Mouse (Mus musculus) intestine, embryonic 16.5 days (tissue): ENCODE data around the gene Fgr. TPM values are rescaled to one million over a fixed set of nuclear protein-coding genes. Genes with fewer than 3 reads are reported as not detected.
"Not testable (repeated sequence)": the region's sequence is repeated elsewhere in the genome, so short reads cannot be mapped to it uniquely, and the experiment has no call there.

ENCODE experiments used
- ATAC-seq: fragments of 200-750 bp; cut with Nextera tagmentation; 2 replicates; pipeline ENCODE4 v1.8.0; 2017; ENCODE audit warnings: moderate TSS enrichment, moderate library complexity
- H3K27ac ChIP-seq: fragments of 300-500 bp; sonication (generic); 2 replicates; pipeline ENCODE4 v1.5.1; 2014; ENCODE audit warnings: mild to moderate bottlenecking, low read length
- H3K27me3 ChIP-seq: fragments of 300-500 bp; sonication (generic); replicated peaks from 2 replicates; pipeline ENCODE4 v1.6.1; 2014; ENCODE audit warnings: low read length, control low read depth, mixed read lengths; ENCODE audit not compliant: control insufficient read depth, insufficient read depth
- H3K36me3 ChIP-seq: fragments of 300-500 bp; sonication (generic); 2 replicates; pipeline ENCODE4 v1.6.1; 2014; ENCODE audit warnings: low read length, control low read depth; ENCODE audit not compliant: control insufficient read depth, insufficient read depth
- H3K4me1 ChIP-seq: fragments of 300-500 bp; sonication (generic); 2 replicates; pipeline ENCODE4 v1.6.1; 2014; ENCODE audit warnings: low read length, control low read depth, mixed read lengths; ENCODE audit not compliant: control insufficient read depth, insufficient read depth
- H3K4me2 ChIP-seq: fragments of 300-500 bp; sonication (generic); 2 replicates; pipeline ENCODE4 v1.6.1; 2014; ENCODE audit warnings: low read depth, low read length, control low read depth
- H3K4me3 ChIP-seq: fragments of 300-500 bp; sonication (generic); 2 replicates; pipeline ENCODE4 v1.5.1; 2014; ENCODE audit warnings: mild to moderate bottlenecking, low read length
- H3K9ac ChIP-seq: fragments of 300-500 bp; sonication (generic); 2 replicates; pipeline ENCODE4 v1.6.1; 2014; ENCODE audit warnings: low read depth, low read length
- H3K9me3 ChIP-seq: fragments of 300-500 bp; sonication (generic); 2 replicates; pipeline ENCODE4 v1.6.1; 2016; ENCODE audit warnings: low read length, control low read depth; ENCODE audit not compliant: control insufficient read depth
- WGBS: fragments of 180-500 bp; shearing (Covaris S2); extraction: QIAGEN DNeasy Blood & Tissue Kit; methylation state at CpG from one replicate; pipeline ENCODE4 v1.1.7; 2014; 5-methylcytosine and 5-hydroxymethylcytosine counted together
- polyA plus RNA-seq: library from polyadenylated mRNA; unstranded; fragments of >200 nt; fragmentation: Nextera tagmentation; extraction: Ambion mirVana; gene quantifications from 2 replicates; pipeline ENCODE4 v1.2.1, GENCODE M21; 2015

Gene Fgr
- polyA plus RNA-seq, 1 experiment from 2014 or later = 3.5 TPM

DNA sequence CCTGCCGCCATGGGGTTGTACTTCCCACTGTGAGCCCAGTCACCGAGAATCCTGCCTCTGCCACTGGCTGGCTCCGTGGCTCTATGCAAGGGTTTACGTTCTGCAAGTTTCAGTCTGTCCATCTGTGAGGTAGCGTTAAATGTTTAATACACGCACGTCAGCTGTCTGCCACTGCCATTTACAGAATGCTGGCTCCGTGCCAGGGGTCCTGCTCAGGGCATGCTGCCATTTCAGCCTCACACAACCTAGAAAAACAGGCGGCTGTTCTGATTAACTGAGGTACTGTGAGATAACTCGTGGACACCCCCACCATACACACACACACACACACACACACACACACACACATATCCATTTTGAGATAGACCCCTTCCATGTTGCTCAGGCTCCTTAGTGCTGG lies 29.0 kb downstream of the Fgr start:
- H3K4me3 ChIP-seq = no peak overlapping the region
- WGBS = 29% methylated on average over 10 of the region's 10 CpGs
- H3K27ac ChIP-seq = no peak overlapping the region
- no peak for ATAC-seq
- no peaks in the 10 kb centered on the region for H3K9me3 ChIP-seq
- no peak overlapping the region for H3K9ac ChIP-seq
- no peak overlapping the region for H3K4me2 ChIP-seq
- peaks cover 16% of the 10 kb centered on the region for H3K4me1 ChIP-seq
- no peaks in the 10 kb centered on the region for H3K27me3 ChIP-seq
- H3K36me3 ChIP-seq = no peaks in the 10 kb centered on the region

DNA sequence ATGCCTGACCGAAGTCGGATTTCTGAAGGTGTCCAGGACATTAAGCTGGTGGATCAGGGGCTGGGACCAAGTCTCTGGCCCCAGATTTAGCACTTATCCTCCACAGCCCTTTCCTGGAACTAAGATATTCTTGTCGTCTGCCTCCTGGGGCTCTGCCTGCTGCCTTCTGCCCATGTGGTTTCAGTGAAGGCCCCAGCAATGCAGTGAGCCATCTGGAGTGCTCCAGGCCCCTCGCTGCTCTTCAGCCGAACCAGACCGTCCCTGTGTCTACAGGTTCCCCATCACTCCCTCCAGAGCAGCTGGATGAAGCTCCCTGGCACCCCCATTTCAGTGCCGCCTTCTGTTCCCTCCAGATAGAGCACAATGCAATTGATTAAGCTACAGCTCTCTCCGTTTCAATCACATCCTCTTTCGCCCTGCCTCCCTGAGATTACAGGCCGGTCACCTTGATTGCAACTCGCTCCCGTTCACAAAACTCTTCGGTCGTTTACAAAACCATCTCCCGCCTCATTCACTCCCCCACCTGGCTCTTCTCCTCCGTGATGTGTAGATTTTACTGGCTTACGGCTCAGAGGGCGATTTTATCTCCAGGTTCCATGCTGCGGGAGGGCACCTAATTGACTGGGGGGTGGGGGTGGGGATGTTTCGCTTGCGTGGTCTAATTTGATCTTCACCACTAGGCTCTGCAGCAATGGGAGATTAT lies 29.6 kb downstream of the Fgr start:
- Histone ChIP-seq H3K4me1 (peaks cover 21% of the 10 kb centered on the region), H3K27ac (no peak overlapping the region), H3K9ac (no peak overlapping the region), H3K4me3 (no peak overlapping the region), H3K4me2 (no peak overlapping the region), H3K36me3 (no peaks in the 10 kb centered on the region), H3K9me3 (no peaks in the 10 kb centered on the region), H3K27me3 (no peaks in the 10 kb centered on the region)
- ATAC-seq = no peak
- WGBS = 48% methylated on average over 21 of the region's 21 CpGs

DNA sequence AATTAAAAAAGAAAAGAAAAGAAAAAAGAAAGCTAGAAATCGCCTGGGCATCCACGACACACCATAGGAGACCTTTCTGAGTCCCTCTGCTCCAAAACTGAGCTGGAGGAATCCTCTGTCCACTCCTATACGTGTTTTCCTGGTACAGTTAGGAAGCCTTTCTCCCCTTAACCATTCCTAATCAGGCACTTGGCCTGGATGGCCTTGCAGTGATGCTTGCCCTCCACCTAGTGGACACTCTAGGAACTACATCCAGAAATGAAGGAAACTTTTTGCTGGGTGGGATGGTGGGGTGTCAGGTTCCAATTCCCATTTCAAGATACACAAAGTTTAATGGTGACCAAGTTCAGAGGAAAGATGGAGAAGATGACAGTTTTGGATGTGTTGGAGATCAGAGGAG lies 31.3 kb downstream of the Fgr start:
- 7% methylated on average over 3 of the region's 3 CpGs for WGBS
- peak; percentile 27; the same call in 1 of the 2 replicates for ATAC-seq

GRCm38 (mm10) chr4:133005885-133006451 lies 32.1 kb downstream of the Fgr start:
- peaks cover 26% of the 10 kb centered on the region for H3K4me1 ChIP-seq
- H3K9me3 ChIP-seq, ATAC-seq, H3K27me3 ChIP-seq, H3K4me2 ChIP-seq, H3K36me3 ChIP-seq, H3K27ac ChIP-seq, H3K4me3 ChIP-seq, H3K9ac ChIP-seq: not testable (repeated sequence)
- 49% methylated on average over 6 of the region's 6 CpGs for WGBS

More for the DNA sequence above, 31.3 kb downstream of the Fgr start:
- no peaks in the 10 kb centered on the region for H3K36me3 ChIP-seq
- no peak overlapping the region for H3K27ac ChIP-seq
- no peak overlapping the region for H3K9ac ChIP-seq
- H3K27me3 ChIP-seq = peaks cover 7% of the 10 kb centered on the region; the same call in 1 of the 2 replicates
- H3K4me2 ChIP-seq = no peak overlapping the region
- H3K4me1 ChIP-seq = peaks cover 21% of the 10 kb centered on the region
- H3K4me3 ChIP-seq = no peak overlapping the region
- H3K9me3 ChIP-seq = no peaks in the 10 kb centered on the region

DNA sequence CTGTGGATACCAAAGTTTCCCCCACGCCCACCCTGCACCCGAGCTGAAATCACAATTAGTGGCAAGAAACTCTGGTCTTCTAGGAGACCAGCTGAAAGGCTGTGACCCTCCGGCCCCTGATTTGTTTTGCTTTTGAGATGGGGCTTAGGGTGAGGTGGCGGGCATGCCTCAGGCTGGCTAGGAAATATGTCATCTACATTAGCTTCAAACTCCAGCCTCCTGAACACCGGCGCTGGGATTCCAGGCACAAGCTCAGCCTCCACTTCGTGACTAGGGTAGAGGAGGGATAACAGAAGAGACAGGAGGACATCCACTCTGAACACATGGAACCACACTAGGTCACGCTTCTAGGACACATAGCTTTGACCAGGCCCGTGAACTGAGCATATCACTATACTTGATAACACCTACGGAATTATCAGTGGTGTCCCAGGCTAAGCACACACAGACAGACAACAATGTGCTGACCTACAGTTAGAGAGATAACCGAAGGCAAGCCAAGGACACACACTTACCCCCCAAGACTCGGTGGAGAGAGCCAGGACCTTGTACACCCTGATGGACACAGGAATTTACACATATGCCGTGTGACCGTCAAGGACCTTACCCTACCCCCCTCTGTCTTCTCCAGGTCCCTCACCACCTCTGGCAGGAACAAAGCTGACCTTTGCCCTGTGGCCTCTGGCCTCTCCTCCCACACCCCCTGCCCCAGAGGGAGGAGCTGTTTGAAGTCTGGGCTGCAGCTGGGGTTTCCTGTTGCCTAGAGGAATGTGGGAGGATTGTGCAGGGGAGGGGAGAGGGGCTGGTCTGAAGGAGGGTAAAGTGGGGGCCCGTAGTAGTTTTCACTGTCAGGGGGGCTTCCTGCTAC lies 33.9 kb downstream of the Fgr start:
- 34% methylated on average over 15 of the region's 15 CpGs for WGBS
- Histone ChIP-seq H3K4me1 (peaks cover 26% of the 10 kb centered on the region), H3K36me3 (no peaks in the 10 kb centered on the region), H3K4me2 (no peak overlapping the region; the same call in 1 of the 2 replicates), H3K4me3 (no peak overlapping the region), H3K27ac (no peak overlapping the region), H3K9me3 (no peaks in the 10 kb centered on the region), H3K9ac (peak overlapping the region; percentile 52; the same call in 1 of the 2 replicates), H3K27me3 (peaks cover 7% of the 10 kb centered on the region; the same call in 1 of the 2 replicates)
- 0 out of 2 replicates have a peak, but pooled peaks have one; percentile 2 for ATAC-seq

- Histone ChIP-seq H3K27ac (no peak overlapping the region), H3K4me1 (peaks cover 33% of the 10 kb centered on the region), H3K36me3 (no peaks in the 10 kb centered on the region), H3K9me3 (no peaks in the 10 kb centered on the region), H3K27me3 (peaks cover 7% of the 10 kb centered on the region; the same call in 1 of the 2 replicates), H3K9ac (no peak overlapping the region), H3K4me3 (no peak overlapping the region), H3K4me2 (no peak overlapping the region)
- no peak for ATAC-seq
- 3% methylated on average over 4 of the region's 4 CpGs for WGBS
These were observed 35.2 kb downstream of the Fgr start for GRCm38 (mm10) chr4:133009131-133009530.

GRCm38 (mm10) chr4:133009676-133010075 lies 35.8 kb downstream of the Fgr start:
- ATAC-seq = no peak
- Histone ChIP-seq H3K9ac (no peak overlapping the region), H3K27me3 (peaks cover 7% of the 10 kb centered on the region; the same call in 1 of the 2 replicates), H3K4me1 (peaks cover 38% of the 10 kb centered on the region), H3K4me3 (no peak overlapping the region), H3K9me3 (no peaks in the 10 kb centered on the region), H3K36me3 (no peaks in the 10 kb centered on the region), H3K4me2 (no peak overlapping the region), H3K27ac (no peak overlapping the region)
- WGBS = 67% methylated on average over 5 of the region's 5 CpGs

DNA sequence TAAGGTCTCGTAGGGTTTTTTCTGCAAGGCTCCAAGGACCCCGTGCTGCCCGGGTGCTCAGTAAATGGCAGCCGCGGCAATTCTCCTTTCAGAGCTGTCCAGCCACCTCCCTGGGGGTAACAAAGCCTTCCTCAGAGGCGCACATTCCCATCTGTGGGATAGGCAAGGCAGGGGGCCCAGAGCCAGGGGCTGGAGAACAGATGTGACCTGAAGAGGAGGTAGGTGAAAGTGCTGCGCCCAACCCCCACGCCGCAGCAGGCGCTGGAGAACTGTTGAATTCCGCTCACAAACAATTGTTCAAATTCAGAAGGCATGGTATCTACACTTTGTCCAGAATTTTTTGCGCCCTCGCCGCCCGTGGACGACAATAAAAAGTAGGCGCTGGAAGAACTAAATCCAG lies 36.7 kb downstream of the Fgr start:
- Histone ChIP-seq H3K27me3 (peaks cover 7% of the 10 kb centered on the region; the same call in 1 of the 2 replicates), H3K36me3 (no peaks in the 10 kb centered on the region), H3K27ac (no peak overlapping the region), H3K9ac (peak overlapping the region; percentile 97), H3K4me3 (peak overlapping the region; percentile 87), H3K9me3 (no peaks in the 10 kb centered on the region), H3K4me2 (peak overlapping the region; percentile 78), H3K4me1 (peaks cover 47% of the 10 kb centered on the region)
- ATAC-seq = no peak
- 2% methylated on average over 17 of the region's 17 CpGs for WGBS
